Mouse (Mus musculus) hindbrain, embryonic 14.5 days (tissue): ENCODE data around the gene Myocos. TPM values are rescaled to one million over a fixed set of nuclear protein-coding genes. Genes with fewer than 3 reads are reported as not detected.

Source experiments
- ATAC-seq: fragments of 200-750 bp; cut with Nextera tagmentation; 2 replicates; pipeline ENCODE4 v1.8.0; 2017; ENCODE audit warnings: moderate number of reproducible peaks, mild to moderate bottlenecking, moderate TSS enrichment, moderate library complexity; ENCODE audit not compliant: low FRiP score
- DNase-seq: peaks from one replicate; pipeline ENCODE4 v3.0.0-alpha.2; 2015; ENCODE audit warnings: low spot score
- H3K27ac ChIP-seq: fragments of 300-500 bp; sonication (generic); 2 replicates; pipeline ENCODE4 v1.5.1; 2014; ENCODE audit warnings: mild to moderate bottlenecking, moderate library complexity
- H3K27me3 ChIP-seq: fragments of 300-500 bp; sonication (generic); 2 replicates; pipeline ENCODE4 v1.6.1; 2014; ENCODE audit warnings: mild to moderate bottlenecking, low read length, mixed read lengths; ENCODE audit not compliant: control insufficient read depth, insufficient read depth
- H3K36me3 ChIP-seq: fragments of 300-500 bp; sonication (generic); replicated peaks from 2 replicates; pipeline ENCODE4 v1.6.1; 2014; ENCODE audit not compliant: control insufficient read depth, insufficient read depth
- H3K4me1 ChIP-seq: fragments of 300-500 bp; sonication (generic); replicated peaks from 2 replicates; pipeline ENCODE4 v1.6.1; 2014; ENCODE audit warnings: antibody characterized with exemption, low read length, mixed read lengths; ENCODE audit not compliant: control insufficient read depth, insufficient read depth
- H3K4me2 ChIP-seq: fragments of 300-500 bp; sonication (generic); replicated peaks from 2 replicates; pipeline ENCODE4 v1.6.1; 2014; ENCODE audit warnings: mild to moderate bottlenecking, moderate library complexity
- H3K4me3 ChIP-seq: fragments of 300-500 bp; sonication (generic); replicated peaks from 2 replicates; pipeline ENCODE4 v1.5.1; 2014; ENCODE audit warnings: mild to moderate bottlenecking, low read length
- H3K9ac ChIP-seq: fragments of 300-500 bp; sonication (generic); 2 replicates; pipeline ENCODE4 v1.6.1; 2014
- H3K9me3 ChIP-seq: fragments of 300-500 bp; sonication (generic); 2 replicates; pipeline ENCODE4 v1.6.1; 2016; ENCODE audit warnings: low read length; ENCODE audit not compliant: control insufficient read depth
- WGBS: fragments of 180-500 bp; shearing (Covaris S2); extraction: QIAGEN DNeasy Blood & Tissue Kit; methylation state at CpG from one replicate; pipeline ENCODE4 v1.1.7; 2014; 5-methylcytosine and 5-hydroxymethylcytosine counted together
- microRNA-seq: library from miRNA; unstranded; fragments of <30 nt; microRNA quantifications from one replicate; pipeline ENCODE4, GENCODE M21; 2016
- polyA plus RNA-seq: library from polyadenylated mRNA; unstranded; fragments of >200 nt; fragmentation: Nextera tagmentation; extraction: Ambion mirVana; gene quantifications from 2 replicates; pipeline ENCODE4 v1.2.1, GENCODE M21; 2014

Myocos gene
- polyA plus RNA-seq, 1 experiment from 2014 or later = not detected

DNA sequence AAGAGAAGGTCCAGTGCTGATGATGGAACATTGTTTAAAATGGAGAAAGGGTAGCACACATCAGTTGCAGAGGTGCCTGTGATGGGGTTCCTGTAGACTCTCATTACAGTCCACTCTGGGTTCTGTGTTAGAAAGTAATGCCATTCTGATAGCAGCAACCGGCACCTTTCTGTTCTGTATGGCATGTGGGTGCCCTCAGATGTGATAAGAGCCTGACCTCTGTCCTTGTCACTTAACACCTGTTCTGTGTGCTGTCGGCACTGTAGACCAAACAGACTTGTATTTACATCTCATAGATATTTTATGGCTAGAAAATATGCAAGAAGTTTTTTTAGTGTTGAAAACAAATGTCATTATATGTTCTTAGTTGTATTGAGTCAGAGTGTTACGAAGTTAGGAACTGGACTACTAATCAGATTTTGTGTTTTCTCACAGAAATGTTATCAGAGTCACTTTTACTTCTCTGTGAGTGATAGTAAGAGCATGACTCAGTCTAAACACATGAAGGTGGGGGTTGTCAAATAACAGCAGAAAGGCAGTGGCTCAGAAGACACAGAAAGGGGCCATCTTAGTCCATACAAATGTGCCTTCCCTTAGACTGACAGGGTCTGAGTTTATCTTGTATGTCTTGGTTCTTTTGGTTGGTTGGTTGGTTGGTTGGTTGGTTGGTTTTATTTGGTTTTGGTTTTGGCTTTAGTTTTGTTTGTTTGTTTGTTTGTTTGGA lies 60.5 kb downstream of the Myocos start:
- no peak for DNase-seq
- WGBS = 91% methylated on average over 3 of the region's 3 CpGs
- no peak for ATAC-seq

More for the DNA sequence above, 60.5 kb downstream of the Myocos start:
- no peaks in the 10 kb centered on the region for H3K9me3 ChIP-seq
- no peak overlapping the region for H3K4me3 ChIP-seq
- no peak overlapping the region for H3K27ac ChIP-seq
- no peak overlapping the region for H3K4me2 ChIP-seq
- peaks cover 40% of the 10 kb centered on the region for H3K36me3 ChIP-seq
- H3K27me3 ChIP-seq = no peaks in the 10 kb centered on the region
- no peak overlapping the region for H3K9ac ChIP-seq
- H3K4me1 ChIP-seq = peaks cover 10% of the 10 kb centered on the region; the same call in 1 of the 2 replicates

Small RNA genes lying within 50 kb of the gene (microRNA-seq; reads per million reads assigned to microRNA genes)
- not detected for gene Gm27616

Other genes with a start within 250 kb of the Myocos start
- gene Dnm3, start 180.2 kb downstream of the Myocos start, polyA plus RNA-seq = 70.0 and 71.6 TPM in 2 replicates
- 11.8 and 12.2 TPM in 2 replicates for gene Mettl13, start 109.7 kb downstream of the Myocos start, polyA plus RNA-seq
- gene Vamp4, start 87.7 kb downstream of the Myocos start, polyA plus RNA-seq = 70.6 and 80.0 TPM in 2 replicates
- 0.13 TPM in 1 of 2 replicates, not detected in the other for gene Myoc, start 19.1 kb downstream of the Myocos start, polyA plus RNA-seq
- gene Prrc2c, start 82.3 kb upstream of the Myocos start, polyA plus RNA-seq = 144 and 148 TPM in 2 replicates
- 0.31 and 0.88 TPM in 2 replicates for gene Fmo4, start 155.8 kb upstream of the Myocos start, polyA plus RNA-seq
- 35.6 and 36.6 TPM in 2 replicates for gene Fmo1, start 208.4 kb upstream of the Myocos start, polyA plus RNA-seq
- 0.12 and 0.26 TPM in 2 replicates for gene Fmo2, start 240.5 kb upstream of the Myocos start, polyA plus RNA-seq